Mouse (Mus musculus): ENCODE measurements around the gene Flywch2.

Flywch2 gene

DNA sequence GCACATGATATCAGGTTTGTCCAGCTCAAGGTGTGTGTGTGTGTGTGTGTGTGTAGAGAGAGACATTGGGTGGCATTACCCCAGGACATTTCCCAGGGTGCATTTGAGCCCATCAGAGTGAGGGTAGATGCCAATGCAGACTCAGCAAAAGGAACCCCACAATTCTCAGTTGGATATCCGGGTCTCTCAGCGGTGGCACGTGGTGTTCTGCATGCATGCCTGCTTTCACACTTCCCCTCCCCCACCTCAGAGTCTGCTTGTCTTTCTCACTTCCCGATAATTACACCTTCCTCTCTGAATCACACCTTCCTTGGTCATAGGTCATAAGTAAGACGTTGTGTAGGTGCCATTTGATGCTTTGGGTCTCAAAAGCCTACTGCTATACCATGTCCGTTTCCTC lies 37.9 kb downstream of the Flywch2 start:
- DNase-seq: no peak

- no peak for DNase-seq
These were observed 38.4 kb downstream of the Flywch2 start for GRCm38 (mm10) chr17:23747471-23747870.

- DNase-seq: no peak
These were observed 39.1 kb downstream of the Flywch2 start for GRCm38 (mm10) chr17:23746767-23747166.

- DNase-seq: no peak
These were observed 39.6 kb downstream of the Flywch2 start for GRCm38 (mm10) chr17:23746311-23746710.

- no peak for DNase-seq
These were observed 40.3 kb downstream of the Flywch2 start, which contains the start of gene Kremen2 for GRCm38 (mm10) chr17:23745301-23746251. Kremen2 (minus strand) TSS chr17:23745833.

DNA sequence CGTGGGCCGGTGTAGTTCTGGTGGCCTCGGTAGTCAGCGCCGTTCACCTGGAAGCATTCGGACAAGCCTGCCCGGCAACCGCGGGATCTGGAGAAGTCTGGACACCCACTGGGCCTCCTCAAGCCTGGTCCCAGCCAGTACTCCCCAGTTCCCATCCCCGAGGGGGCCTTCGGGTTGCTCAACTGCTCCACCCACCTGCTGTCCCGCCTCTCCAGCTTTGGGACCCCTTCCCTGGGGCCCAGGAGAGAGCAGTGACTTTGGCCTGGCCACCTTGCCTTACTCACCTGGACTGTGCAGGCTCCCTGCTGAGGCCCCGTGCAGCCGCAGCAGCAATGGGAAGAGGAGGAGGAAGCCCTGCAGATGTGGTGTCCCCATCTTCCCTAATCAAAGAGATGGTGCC lies 41.2 kb downstream of the Flywch2 start:
- no peak for DNase-seq

GRCm38 (mm10) chr17:23744076-23744475 lies 41.8 kb downstream of the Flywch2 start:
- DNase-seq: no peak

DNA sequence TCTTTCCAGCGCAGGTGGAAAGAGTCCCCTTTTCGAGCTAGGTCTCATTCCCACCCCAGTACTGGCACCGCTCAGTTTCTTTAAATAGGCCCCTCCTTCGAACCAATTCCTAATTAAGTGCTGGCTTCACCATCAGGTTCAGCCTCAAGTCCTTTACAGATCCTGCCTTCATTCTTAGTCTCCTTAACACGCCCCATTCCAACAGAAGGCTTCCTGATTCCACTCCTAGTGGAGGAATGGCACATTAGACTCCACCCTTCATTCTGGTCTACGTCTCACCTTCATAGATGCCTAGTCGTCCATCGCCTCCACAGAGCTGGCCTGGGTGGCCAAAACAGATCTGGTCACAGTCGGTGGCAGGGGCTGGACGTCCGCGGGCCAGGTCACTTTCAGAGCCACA lies 42.9 kb downstream of the Flywch2 start:
- no peak for DNase-seq

- DNase-seq: no peak
These were observed 43.6 kb downstream of the Flywch2 start for GRCm38 (mm10) chr17:23742210-23742793.

DNA sequence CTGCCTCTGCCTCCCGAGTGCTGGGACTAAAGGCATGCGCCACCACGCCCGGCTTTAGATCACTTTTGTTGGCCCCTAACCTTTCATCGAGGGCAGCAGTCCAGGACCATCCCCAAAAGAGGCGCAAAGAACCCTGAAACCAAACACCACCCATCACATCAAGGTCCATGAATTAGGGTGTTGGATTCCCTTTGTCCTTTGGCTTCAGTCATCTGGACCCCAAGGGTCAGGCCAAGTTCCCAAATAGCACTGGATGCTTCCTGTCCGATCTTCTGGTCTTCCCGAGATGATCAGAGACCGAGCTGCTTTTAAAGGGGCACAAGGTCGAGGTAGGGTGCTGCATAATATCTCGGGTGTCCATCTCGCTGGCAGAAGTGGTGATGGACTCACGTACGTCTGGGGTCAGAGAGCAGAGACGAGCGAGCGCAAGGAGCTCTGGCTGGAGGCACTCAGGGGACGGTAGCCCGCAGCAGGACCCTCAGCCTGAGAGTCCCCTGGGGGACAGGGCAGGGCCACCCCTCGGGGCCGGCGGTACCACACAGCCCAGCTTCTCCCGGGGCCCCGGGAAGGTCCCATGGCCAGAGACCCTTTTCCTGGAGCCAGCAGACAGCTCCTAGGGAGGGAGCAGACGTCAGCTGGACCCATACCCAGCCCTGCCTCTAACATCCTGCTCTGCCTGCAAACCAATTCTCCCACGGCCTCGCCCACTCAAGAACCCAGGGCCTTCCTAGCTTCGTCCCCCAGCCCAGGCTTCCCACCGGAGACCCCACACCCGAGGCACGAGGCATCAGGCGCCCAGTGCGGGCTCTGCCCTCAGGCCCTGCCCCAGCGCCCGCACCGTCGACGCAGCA lies 44.3 kb downstream of the Flywch2 start:
- DNase-seq: no peak

DNA sequence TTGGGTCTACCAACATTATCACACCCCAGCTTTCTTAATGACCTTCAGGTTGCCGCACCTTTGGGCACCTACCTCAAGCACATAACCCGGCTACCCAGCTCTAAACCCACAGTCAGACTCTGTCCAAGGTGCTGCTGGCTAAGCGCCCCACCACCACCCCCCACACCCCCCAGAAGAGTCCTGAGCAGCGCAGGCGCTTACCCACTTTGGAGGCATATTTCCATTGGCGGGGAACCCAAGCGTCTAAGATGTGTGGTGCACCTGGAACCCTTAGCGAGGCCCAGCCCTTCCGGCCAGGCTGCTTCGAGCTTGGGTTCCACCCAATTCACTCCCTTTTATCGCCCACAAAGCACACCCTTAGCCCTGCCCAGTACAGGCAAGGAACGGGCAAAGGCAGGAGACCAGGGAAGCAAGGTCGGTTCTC lies 45.3 kb downstream of the Flywch2 start, which contains the start of gene Paqr4:
TSS of gene Paqr4 (minus strand) at position 270 of the 424 bp plus-strand sequence.
- DNase-seq: no peak

- DNase-seq: peak; percentile 89
These were observed 45.7 kb downstream of the Flywch2 start for GRCm38 (mm10) chr17:23740136-23740584.

- peak; percentile 42 for DNase-seq
These were observed 46.4 kb downstream of the Flywch2 start for GRCm38 (mm10) chr17:23739202-23740135.

- no peak for DNase-seq
These were observed 47.1 kb downstream of the Flywch2 start for GRCm38 (mm10) chr17:23738836-23739201.

DNA sequence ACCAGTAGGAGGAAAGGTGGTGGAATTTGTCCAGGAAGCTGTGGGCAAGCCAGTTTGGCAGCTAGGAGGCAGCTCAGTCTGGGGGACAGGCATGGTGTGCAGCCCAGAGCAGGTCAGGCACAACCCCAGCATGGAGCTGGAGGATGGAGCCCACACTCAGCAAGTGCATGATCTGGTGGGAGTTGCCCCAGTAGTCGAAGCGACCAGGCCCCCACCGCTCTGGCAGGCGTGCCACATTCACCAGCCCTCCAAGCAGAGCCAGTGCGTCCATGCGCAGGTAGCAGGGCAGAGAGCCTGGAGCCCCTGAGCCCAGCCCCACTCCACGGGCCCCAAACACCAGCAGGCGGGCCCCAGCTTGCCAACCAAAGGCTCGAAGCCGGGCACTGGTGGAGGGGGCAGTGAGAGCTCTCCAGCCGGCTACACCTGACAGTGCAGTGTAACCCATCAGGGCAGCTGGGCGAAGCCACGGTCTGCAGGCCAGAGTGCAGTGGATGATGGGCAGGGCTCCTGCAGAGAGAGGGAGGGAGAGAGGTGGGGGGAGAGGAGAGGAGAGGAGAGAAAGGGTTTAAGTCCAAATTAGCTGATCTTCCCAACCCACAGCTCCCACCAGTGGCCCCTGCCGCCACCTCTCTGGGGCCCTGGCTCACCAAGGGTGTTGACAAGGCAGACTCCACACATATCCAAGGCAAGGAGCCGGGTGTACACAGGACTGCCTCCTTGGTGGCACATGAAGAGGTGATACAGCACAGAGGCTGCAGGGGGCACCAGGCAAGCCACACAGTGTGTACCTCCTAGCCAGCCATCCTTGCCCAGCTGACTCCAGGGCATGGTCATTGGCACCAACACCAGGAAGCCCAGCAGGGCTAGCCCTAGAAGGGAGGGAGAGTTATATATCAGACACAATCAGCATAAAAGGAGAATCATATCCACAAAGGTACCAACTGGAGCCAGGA lies 48.1 kb downstream of the Flywch2 start:
- no peak for DNase-seq

- DNase-seq: no peak
These were observed 51.5 kb downstream of the Flywch2 start for GRCm38 (mm10) chr17:23734341-23734740.

- no peak for DNase-seq
These were observed 55.4 kb downstream of the Flywch2 start for GRCm38 (mm10) chr17:23730441-23730840.
